Mouse (Mus musculus) megakaryocyte, embryonic 14.5 days (primary cell): Measurements from ENCODE around the gene Rai2.

Source experiments
- FLI1 ChIP-seq: IDR thresholded peaks from 2 replicates; pipeline ENCODE4 v1.6.1; 2012; ENCODE audit warnings: low read length, inconsistent platforms, mixed read lengths
- GATA1 ChIP-seq: IDR thresholded peaks from 3 replicates; pipeline ENCODE4 v1.6.1; 2012; ENCODE audit warnings: mixed read lengths, low read length, inconsistent platforms, borderline replicate concordance

- TF ChIP-seq GATA1: no peak
- TF ChIP-seq FLI1: no peak
These were observed 385 bp upstream of the Rai2 start for GRCm38 (mm10) chrX:161716503-161716864.
